Mouse (Mus musculus) adrenal gland, postnatal 14 days (tissue): ENCODE data around the gene Ntm. TPM values are rescaled to one million over a fixed set of nuclear protein-coding genes. Genes with fewer than 3 reads are reported as not detected.

Source experiments
- DNase-seq: peaks from one replicate; pipeline ENCODE4 v3.0.0; 2021; ENCODE audit warnings: mixed read lengths
- total RNA-seq: library from RNA; stranded (reverse); gene quantifications from 2 replicates; pipeline ENCODE4 v1.2.3, GENCODE M21; 2021

Ntm gene
- total RNA-seq, 1 experiment from 2014 or later, result 1.3 TPM

DNA sequence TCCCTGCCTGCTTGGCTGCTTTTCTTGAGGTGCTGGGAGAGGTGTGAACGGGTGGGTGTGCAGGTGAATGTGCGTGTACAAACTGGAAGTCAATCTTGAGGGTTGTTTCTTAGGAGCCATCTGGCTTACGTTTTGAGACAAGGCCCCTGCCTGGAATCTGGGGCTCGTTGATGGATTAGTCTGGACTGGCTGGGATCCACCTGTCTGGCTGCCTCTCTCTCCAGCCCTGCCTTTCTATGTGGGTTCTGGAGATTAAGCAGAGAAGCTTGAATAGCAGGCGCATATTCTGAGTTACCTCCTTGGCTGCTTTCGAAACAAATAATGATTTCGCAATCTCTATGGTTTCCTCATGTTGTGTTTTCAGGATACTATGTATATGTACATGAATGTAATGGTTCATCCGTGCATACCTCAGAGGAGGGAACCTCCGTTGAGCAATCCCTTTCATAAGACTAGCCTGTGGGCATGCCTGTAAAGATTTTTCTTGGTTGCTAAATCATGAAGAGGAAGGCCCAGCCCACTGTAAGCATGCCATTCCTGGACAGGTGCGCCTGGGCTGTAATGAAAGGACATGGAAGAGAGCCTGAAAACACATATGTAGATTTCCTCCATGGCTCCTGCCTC lies 499.9 kb downstream of the Ntm start:
- DNase-seq, result no peak

DNA sequence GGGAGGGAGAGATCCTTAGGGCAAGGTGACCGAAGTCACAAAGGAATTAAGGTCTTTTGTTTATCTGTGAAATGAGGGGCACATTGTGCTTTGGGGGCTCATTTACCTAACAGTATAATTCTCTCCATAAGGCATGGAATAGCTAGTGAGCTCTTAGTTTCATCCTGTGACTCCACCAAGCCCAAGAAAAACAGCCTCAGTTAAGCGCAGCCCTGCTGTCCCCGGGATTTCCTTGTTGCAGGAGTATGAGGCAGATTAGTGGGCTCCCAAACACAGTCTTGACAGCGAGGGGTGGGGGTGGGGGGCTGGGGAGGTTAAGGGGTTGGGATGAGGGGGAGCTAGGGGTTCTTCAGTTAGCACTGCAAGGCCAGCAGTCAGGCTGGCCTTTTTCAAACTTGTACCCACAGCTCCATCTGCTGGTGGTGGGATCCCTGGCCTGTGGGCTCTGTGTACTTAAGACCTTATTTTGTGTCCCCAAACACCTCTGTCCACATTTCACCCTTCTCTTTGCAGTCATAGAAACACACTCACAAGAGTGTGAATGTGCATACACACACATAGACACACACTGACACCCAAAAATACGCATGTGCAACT lies 504.9 kb downstream of the Ntm start:
- DNase-seq, result peak; percentile 66

DNA sequence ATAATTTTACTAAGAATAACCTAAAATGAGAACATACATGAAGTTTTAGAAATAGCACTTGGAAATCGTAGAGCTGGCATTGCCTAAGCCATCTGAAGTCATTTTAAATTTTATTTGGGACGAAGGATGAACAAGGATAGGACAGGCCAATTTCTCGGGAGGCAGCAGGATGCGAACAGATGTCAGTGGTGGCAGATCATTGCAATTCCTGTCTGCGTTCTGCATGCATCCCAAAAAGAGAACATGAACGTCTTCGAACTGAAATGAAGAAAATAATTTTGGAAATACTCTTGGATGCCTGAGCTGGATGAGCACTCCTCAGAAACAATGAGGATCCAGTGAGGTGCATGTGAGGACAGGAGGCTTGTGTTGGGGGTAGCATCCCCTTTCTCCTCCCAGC lies 506.9 kb downstream of the Ntm start:
- DNase-seq, result no peak

DNA sequence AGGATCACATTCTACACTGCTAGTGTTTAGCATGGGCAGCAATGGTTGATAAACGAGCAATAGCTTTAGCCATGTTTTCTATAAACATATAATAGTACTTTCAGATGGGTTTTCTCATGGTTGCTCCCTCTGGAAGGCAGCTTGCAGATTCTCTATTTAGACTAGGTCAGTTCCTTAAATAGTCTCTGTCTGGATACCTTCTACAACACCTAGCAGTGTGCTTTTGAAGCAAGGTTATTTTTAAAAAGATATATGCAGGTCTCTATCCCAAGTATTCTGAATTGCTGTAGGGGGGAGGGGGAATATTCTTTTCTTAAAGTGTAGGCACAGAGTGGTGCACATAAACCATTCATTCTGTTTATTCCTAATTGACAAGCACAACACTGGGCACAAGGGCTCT lies 511.7 kb downstream of the Ntm start:
- no peak for DNase-seq

DNA sequence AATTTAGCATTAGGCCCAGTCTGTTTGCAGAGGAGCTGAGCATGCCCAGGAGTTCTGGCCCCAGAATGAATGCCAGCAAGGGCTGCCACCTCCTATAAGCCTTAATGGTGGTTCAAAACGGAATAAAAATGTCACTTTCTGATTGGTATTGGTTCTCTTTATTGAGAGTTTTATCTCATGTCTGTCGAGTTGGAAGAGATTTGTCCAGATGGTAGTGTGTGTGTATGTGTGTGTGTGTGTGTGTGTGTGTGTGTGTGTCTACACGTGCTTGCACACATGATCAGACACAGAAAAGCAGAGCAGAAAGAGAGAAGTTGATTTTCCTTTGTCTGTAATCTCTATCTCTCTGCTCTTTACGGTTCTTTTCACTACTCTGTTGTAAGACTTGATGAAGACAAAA lies 518.9 kb downstream of the Ntm start:
- DNase-seq, result no peak

DNA sequence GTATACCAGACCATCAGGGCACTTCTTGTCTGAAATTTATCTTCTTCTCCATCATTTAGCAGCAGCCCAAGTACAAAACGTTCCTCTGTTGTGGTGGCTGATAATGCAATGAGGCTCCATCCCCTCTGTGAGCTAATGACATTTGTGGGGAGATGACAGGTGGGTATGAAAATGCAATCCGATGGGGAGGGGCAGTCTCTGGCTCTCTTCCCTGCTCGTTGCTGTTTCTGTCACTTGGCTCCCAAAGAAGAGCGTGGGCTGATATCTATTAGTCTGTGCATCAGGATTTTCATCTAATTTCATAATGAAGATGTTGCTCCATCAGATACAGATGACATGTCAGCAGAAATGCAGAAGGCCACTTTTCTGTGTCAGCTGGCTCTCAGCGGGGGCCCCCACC lies 523.5 kb downstream of the Ntm start:
- no peak for DNase-seq

DNA sequence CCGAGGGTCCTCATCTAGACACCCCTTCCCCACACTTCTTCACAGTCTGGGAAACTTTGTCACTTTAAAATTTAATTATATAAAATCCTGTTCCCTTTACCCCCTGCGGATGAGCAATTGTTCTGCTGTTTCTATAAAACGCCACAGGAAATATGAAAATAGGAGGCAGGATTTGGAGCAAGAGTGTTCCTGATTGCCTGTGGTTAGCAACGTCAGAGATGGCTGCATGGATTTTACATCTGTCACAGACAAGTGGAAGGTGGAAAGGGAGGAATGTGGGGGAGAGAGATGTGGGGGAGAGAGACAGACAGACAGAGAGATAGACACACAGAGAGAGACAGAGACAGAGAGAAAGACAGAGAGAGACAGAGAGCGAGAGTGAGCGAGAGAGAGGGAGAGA lies 528.3 kb downstream of the Ntm start:
- DNase-seq, result no peak

DNA sequence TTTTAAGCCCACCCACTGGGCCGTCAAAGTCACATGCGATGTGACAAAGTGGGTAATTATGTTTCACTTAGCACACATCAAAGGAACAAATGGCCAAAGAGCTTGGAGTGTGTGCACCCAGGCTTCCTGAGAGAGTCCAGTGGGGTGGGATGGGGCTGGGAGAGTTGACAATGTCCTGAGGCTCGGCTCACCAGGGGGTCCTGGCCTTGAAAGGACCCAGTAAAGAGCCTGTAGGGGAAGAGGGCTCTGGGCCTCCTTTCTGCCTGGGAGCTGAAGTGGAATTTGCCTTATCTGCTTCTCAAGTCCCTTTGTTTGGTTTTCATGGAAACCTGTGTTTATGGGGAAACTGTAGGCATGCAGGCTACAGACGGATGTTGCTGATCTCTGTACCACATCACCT lies 529.0 kb downstream of the Ntm start:
- DNase-seq, result no peak

DNA sequence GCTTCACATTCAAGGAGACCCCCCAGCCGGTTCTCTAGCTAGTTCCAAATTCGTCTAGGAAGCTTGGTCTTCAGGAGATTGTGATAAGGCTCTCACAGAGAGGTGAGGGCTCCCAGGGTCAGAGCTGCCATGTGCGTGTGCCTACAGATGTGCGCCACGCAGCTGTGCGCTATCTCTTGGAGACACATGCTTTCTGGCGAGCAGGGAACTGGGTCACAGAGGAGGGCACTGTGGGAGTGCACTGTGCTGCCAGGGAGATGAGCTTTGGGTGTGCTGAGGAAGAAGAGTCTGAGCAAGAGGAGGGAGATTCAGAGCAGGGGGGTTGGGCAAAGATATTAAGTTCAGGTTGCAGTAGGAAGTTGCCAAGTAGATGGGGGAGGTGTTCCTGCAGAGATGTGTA lies 529.8 kb downstream of the Ntm start:
- no peak for DNase-seq

DNA sequence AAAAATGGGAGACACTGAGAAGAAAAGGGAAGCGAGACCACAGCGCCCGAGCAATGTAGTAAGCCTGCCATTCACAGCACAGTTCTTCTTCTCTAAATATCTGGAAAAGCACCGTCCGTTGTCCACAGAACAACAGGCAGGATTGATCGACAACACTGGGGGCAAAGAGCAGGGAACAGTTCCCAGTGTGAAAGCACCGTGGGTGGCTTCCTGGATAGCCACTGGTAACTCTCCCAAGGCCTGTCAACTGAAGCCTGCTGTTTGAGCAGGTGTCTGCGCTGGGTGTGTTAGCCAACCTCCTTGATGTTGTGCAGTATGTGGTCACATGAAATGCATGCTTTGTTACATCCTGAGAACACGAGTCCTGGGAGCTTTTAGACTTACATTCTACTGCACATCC lies 531.4 kb downstream of the Ntm start:
- DNase-seq, result no peak

DNA sequence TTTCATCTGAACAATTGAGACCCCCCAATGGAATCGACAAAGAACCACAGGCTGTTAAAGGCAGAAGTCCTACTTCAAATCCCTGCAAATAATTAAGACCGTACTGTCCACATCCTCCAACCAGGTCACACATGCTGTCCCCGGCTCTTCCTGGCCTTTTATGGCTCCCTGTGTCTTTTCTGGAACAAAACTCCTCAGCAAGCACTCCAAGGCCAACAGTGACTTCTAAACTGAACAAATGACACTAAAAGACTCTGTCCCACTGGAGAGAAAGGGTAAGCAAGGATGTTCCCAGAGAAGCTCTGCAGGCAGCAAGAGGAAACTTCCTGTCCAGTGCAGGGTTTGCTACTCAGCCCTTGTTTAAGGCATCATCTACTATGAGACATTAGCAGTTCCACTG lies 532.8 kb downstream of the Ntm start:
- no peak for DNase-seq

DNA sequence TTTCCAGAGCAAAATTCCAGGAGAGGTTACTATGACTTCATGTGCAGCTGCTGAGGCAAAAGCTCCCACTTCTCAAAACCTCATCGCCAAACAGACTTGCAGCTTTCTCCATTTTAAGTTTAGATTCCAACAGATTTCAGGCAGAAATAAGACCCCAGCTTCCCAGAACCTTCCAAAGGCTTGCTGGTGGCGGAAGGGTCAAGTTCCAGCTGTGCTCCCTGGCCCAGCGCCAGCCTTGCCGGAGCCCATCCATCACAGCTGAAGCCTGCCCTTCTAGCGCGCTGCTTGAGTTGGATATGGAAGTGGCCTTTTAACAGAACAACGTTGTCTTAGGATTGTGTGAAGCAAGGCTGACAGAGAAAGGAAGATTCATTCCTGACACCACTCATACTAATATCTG lies 534.6 kb downstream of the Ntm start:
- peak; percentile 23 for DNase-seq

DNA sequence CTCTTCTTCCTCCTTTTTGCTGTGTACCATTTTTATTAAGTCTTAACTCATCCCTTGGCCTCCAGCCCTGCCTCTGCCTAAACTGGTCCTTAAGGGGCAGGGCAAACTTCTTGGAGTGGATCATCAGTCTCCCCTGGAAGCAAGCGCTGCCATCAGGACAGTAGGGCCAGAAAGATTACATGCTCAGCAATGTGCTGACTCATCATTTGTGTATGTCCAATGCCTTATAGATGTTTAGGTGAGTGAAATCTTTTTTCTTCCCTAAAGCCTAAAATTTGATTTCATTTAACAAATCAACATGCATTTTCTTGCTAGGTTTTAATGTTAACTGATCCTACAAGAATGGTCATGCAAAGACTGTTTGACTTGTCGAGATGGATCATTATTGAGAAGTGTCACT lies 536.7 kb downstream of the Ntm start:
- no peak for DNase-seq

DNA sequence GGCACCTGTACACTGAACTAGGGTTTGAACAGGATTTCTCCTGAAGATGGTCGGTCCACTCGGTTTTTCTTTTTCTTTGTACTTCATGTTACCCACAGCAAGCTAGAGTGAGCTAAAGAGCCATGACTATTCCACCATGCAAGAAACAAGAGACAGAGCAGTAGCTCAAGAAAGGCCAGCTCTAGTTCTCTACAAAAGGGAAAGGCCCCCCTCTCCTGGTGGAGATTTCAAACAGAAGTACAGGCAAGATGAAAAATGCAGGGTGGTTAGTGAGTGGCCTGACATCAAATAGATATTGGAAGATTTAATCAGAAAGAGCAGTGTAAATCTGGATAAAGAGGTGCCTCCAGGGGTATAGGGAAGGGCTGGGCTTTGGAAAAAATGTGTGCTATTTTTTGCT lies 547.4 kb downstream of the Ntm start:
- no peak for DNase-seq

DNA sequence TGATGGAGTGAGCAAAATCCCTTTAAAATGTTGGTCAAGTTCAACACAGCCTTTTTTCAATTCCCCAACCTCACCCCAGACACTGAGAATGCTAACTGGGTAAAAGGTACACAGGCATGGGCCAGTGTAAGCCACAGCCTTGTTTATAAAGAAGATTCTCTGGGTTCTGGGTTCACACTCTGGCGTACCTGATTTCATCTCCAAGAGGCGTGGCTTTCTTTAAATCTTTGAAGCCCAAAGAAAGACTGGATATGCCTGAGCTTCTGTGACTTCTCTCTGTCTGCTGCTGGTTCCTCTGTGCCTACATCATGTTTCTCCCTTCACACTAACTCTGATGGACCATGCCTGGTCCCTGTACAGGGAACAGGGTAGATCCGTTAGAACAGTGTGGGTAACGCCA lies 549.8 kb downstream of the Ntm start:
- DNase-seq, result no peak

DNA sequence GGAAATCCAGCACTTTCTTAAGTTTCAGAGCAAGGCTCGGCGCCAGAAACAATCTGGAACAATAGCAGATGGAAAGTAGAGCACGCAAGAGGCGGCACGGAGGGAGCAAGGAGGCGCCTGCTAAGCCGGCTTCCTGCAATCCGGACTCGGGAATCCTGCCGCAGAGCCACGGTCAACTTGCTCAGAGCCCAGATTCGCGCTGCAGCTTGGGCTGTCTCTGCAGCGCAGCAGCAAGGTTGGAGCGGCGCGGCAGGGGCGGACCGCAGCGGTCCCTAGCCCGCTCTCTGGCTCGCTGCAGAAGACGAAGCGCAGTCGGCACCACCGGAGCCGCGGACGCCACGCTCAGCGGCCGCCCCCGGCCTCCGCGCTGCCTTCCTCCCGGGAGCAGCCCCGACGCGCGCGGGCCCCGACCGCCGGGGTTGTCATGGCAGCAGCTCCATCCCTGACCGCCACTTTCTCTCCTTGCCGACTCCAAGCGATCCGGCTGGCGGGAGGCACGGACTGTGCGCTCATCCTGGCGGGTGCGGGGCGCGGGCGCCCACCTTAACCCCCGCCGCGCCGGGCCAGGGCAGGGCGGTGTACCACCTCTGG lies 550.7 kb downstream of the Ntm start:
- DNase-seq, result peak; percentile 48

DNA sequence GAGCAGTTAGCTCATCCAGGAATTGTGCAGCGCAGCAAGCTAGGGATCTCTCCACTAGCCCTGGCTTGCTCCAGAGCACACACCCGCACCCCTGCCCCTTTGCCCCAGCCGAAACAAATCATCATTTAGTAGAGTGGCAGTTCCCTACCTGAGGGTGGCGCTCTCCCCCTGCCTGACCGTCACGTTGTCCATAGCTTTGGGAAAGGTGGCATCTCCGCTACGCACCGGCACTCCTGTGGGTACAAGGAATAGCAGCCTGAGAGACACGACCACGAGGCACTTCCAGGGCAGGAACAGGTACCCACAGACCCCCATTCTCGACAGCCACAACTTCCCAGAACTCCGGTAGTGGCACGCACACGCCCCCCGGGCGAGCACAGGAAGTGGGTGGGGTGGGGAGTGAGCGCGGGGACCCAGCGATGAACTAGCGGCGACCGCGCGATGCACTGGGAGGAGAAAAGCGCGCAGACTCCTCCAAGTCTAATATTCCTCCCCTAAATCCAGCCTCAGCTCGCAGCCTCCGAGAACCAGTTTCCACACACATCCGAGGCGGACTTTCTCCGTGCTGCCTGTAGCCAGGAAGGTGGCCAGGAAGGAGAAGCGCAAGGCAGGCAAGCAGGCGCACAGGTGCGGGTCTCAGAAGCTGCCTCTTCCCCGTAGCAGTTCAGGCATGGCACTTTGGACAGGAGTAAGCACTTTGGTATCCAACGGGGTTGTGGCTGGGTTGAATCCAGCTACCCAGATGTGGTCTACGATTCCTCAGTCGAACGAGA lies 551.3 kb downstream of the Ntm start:
- DNase-seq, result peak; percentile 54

DNA sequence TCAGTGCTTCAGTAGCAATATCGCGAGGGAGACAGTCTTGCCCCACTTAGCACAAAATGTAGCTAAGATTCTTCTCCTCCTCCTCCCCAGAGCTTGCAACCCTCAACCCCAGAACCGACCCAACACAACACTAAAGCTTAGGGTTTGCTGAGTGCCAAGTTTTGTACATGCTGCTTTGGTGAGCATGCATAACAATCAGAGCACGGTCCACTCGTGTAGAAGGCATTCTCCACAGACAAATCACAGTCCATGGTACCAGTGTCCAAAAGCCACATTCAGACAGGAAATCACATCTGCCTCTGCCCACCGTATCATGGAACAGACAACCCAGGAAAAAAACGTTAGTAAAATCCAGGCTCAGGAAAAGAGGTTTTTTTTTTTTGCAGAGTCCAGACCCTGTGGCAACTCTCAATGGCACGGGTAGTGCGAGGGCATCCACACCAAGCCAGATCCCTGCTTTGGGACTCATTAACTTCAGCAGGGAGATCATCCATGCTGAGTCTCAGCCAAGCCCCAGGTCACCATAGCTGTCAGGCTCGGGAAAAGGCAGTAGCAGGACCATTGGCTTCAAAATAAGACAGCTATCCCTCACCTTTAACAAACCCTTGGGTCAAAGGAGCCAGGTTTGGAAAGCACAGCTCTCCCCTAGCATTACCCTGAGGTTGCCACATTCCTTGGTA lies 552.1 kb downstream of the Ntm start:
- no peak for DNase-seq

DNA sequence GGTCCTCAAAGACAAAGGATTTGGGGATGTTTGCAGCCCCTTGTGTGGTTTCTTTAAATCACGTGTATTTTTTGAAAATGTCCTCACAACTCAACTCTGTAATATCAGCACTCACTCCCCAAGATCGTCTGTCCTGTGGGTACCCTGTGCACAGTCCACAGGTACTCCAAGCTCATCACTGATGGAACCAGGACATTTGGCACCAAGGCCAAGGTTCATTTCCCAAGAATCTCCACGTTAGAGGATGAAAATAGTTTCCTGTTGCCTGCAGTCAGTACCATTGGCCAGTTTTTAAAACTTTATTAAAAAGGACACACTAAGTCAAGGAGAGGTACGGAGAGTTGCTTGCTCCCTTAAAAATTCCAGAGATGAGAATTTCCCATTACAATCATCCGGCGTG lies 552.7 kb downstream of the Ntm start:
- no peak for DNase-seq

DNA sequence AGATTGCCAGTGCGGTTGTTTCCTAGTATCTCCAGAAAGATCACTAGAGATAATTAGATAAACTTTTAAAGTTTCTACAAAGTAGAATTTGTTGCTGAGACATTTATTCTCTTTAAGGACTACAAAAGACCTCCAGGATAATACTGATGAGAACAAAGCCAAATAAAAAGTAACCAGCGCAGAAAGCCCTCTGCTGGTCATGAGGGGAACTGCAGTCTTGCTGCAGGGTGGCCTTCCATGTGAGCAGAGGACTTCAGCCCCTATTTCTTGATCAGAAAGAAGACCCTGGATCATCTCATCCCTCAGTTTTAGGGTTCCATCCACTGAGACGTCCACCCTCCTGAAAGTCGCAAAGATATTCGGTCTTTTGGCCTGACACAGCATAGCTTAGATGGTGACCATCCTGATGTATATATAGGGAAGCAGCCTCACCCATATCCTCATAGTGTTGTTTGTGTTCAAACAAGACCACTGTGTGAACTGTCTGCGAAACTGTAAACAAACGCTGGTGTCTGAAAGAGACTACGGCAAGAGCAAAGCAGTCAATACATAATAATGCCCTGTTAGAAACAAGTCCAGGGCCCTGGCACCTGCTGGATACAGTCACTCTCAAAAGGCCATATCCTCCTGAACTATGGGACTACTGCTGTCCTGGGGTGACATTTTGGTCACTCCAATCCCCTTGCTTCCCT lies 553.6 kb downstream of the Ntm start:
- DNase-seq, result peak; percentile 56

DNA sequence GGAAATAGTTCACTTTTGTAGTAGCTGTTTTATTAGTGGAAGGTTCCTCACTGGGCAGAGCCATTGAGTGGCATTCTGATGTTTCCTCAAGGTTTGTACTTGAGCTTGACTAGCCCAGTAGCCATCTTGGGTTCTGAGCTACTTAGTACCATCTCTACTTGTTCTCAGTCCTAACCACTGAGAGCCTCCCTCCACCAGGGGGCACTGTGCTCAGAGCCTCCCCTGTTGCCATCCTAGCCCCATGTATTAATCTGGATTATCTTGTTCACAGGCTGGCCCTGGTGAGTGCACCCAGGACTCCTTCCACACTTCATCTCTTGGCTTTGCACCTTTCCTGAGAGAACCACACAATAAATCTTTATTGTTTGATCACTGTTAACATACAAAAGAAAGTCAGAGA lies 555.0 kb downstream of the Ntm start:
- DNase-seq, result peak; percentile 66

DNA sequence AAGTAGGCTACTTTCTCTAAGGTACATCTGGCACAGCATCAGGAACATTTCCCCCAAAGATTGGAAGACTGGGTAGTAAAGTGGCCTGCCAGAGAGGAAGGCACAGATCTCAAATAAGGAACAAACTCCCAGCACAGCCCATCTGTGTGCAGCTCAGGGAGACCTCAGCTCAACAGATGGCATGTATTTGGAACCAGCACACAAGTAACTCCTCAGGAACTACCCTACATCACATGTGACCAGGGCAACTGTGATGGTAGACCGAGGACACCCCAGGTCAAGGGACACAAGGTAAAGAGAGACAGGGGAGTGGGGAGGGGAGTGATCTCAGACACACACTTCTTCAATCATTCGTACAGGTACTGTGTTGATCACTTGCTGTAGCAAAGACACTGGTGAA lies 556.0 kb downstream of the Ntm start:
- no peak for DNase-seq
